Mouse (Mus musculus) lung, adult 2 months (tissue): ENCODE data around the gene Lmbrd2.

ENCODE experiments used
- CTCF ChIP-seq: fragments of 200-500 bp; IDR thresholded peaks from 2 replicates; pipeline ENCODE4 v1.5.1; 2011; ENCODE audit warnings: mild to moderate bottlenecking, low read length, control low read depth; ENCODE audit not compliant: insufficient read depth
- POLR2A ChIP-seq: fragments of 200-500 bp; IDR thresholded peaks from 2 replicates; pipeline ENCODE4 v1.6.1; 2011; ENCODE audit warnings: low read depth, mild to moderate bottlenecking, control low read depth, low read length, borderline replicate concordance; ENCODE audit errors: extremely low read depth

- TF ChIP-seq CTCF, result no peak
- TF ChIP-seq POLR2A, result no peak
These were observed 9.4 kb upstream of the Lmbrd2 start for GRCm38 (mm10) chr15:9130772-9131498.
